Mouse (Mus musculus): ENCODE measurements around the gene Aldh1a3. TPM values are rescaled to one million over a fixed set of nuclear protein-coding genes. Genes with fewer than 3 reads are reported as not detected.

The Aldh1a3 gene
- 1.0 and 2.4 TPM in 2 replicates for polyA plus RNA-seq (2015; fragmentation: Nextera tagmentation; extraction: Ambion mirVana)

DNA sequence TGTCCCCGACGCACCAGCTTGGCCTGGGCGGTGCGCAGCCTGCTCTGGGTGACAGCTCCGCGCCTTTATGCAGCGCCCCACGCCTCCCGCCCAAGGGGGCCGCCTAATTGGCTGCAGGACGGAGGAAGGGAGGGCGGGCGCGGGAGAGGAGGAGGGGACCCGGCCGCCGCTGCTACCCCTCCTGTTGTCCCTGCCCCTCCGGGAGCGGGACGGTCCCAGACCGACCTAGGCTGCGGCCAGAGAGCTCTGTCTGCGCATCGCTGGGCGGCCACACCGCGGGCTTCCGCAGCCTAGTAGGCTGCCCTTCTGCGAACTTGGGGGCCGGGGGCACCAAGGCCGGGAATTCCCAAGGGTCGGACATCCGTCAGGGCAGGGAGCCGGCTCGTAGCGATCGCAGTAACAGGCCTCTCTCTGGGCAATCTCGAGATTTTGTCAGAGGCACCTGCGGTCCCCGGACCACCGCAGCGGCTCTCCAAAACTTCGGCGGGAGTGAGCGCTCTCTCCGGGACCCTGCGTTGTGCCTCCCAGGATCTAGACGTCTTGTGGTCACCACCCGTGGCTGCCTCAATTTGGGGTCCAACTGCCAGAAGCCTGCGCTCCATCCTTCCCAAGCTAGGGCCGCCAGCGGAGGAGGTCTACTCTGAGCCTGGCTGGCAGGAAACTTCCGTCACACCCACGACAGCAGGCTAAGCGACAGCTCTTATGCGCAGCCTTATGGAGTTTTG is at the start of gene Aldh1a3:
Aldh1a3 (minus strand) TSS at position 81 of the 725 bp plus-strand sequence.
- Histone ChIP-seq H3K9me3 (replicated peaks) (no peaks in the 10 kb centered on the region), H3K4me2 (peak within 1 kb of the TSS; percentile 93), H3K27me3 (peaks cover 53% of the 10 kb centered on the region), H3K27ac (no peak within 1 kb of the TSS), H3K36me3 (no peaks in the 10 kb centered on the region), H3K4me1 (replicated peaks) (peaks cover 14% of the 10 kb centered on the region), H3K4me3 (peak within 1 kb of the TSS; percentile 57), H3K9ac (peak within 1 kb of the TSS; percentile 47)
- WGBS = under 1% methylated on average over 55 of the region's 56 CpGs
- ATAC-seq (replicated peaks; ENCODE audit: insufficient number of reproducible peaks, insufficient read depth, low FRiP score, low read depth) = peak; percentile 78

DNA sequence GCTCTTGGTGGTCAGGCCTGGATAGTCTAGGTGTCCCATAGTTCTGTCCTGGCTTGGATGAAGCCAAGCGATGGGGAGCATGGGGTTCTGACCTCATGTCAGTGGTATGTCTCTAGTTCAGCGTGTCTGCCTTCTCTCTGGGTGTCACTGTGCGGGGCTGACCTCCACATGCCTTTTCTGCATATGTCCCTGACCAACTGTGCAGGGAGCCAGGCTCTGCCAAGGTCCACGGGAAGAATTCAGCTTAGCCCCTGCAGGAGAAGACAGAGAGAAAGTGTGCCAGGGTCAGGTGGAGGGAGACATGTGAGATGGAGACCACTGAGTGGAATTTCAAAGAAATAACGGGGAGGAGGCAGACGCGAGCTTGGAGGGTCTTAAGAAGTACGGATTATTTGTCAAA is 49.0 kb upstream of the Aldh1a3 start:
- Histone ChIP-seq H3K27ac (no peak overlapping the region), H3K4me2 (no peak overlapping the region), H3K36me3 (no peaks in the 10 kb centered on the region), H3K27me3 (no peaks in the 10 kb centered on the region), H3K4me1 (replicated peaks) (no peaks in the 10 kb centered on the region), H3K9ac (no peak overlapping the region), H3K4me3 (no peak overlapping the region), H3K9me3 (replicated peaks) (no peaks in the 10 kb centered on the region)
- WGBS = 63% methylated on average over 8 of the region's 8 CpGs
- ATAC-seq (replicated peaks; ENCODE audit: insufficient number of reproducible peaks, insufficient read depth, low FRiP score, low read depth) = no peak

DNA sequence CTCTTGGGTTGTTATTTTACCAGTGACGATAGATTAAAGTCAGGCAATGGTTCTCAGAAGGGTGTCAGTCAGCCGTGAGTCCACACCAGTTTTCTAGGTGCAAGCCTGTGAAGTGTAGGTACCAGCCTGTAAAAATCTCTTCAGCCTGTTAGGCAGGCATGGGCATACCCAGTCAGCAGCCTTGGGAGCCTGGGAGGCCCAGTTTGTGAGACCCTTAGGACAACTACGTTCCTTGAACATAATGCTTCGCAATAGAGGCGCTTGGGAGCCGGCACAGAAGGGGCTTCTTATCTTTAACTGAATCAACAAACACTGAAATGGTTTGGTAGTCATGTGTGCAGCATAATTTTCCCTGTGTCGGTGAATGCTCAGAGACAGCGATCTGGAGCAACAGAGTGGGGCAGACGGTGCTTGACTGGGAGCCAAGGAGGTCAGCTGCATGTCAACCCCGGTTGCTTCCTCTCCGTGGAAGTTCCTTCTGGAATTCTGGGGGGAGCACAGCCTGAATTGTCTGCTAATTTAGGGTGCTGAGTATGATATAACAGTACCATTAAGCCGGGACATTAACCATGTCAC is 44.4 kb upstream of the Aldh1a3 start:
- H3K4me3 ChIP-seq = no peak overlapping the region
- H3K36me3 ChIP-seq = no peaks in the 10 kb centered on the region
- H3K27ac ChIP-seq = no peak overlapping the region
- ATAC-seq (replicated peaks; ENCODE audit: insufficient number of reproducible peaks, insufficient read depth, low FRiP score, low read depth) = no peak
- H3K9ac ChIP-seq = no peak overlapping the region
- H3K9me3 ChIP-seq (replicated peaks) = no peaks in the 10 kb centered on the region
- H3K4me1 ChIP-seq (replicated peaks) = no peaks in the 10 kb centered on the region
- no peaks in the 10 kb centered on the region for H3K27me3 ChIP-seq
- no peak overlapping the region for H3K4me2 ChIP-seq
- 56% methylated on average over 12 of the region's 12 CpGs for WGBS

DNA sequence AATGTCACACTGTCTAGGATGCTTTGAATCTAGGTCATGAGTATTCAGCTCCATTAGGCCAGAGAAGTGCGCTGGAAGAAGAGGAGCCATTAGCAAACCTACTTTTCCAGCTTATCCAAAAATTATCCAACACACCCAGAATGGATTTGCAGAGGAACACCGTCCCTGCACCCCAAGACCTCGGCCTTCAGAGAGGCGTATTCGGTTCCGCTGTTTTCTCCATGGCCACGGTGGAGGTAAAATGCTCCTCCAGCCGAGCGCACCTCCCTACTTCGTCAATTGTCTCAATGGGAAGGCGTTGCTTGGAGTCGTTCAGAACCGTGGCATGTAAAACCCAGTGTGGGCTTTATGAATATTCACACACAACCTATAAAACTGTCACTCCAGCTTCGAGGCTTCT is 39.3 kb upstream of the Aldh1a3 start:
- no peak overlapping the region for H3K4me2 ChIP-seq
- H3K27ac ChIP-seq = no peak overlapping the region
- no peaks in the 10 kb centered on the region for H3K9me3 ChIP-seq (replicated peaks)
- H3K27me3 ChIP-seq = no peaks in the 10 kb centered on the region
- WGBS = 89% methylated on average over 14 of the region's 14 CpGs
- no peak for ATAC-seq (replicated peaks; ENCODE audit: insufficient number of reproducible peaks, insufficient read depth, low FRiP score, low read depth)
- no peaks in the 10 kb centered on the region for H3K36me3 ChIP-seq
- H3K4me1 ChIP-seq (replicated peaks) = no peaks in the 10 kb centered on the region
- no peak overlapping the region for H3K4me3 ChIP-seq
- H3K9ac ChIP-seq = no peak overlapping the region

DNA sequence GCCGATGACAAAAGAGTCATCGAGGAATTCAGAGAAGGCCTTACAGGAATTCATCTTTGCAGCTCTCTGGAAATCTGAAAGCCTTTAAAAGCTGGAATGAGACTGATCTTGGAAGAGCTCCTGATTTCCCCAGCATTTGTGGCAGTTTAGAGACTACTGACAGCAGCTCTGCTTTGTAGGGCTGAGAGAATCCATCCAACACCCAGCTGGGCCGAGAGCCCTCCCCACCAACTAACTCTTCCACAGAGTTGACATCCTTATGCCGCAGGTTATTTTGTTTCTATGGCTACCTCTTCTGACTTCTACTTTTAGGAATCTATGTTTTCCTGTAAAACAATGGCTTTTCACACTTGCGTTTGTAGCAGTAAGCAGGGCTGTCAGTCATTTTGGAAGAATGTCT is 37.9 kb upstream of the Aldh1a3 start:
- WGBS = 77% methylated on average over 5 of the region's 5 CpGs
- Histone ChIP-seq H3K4me1 (replicated peaks) (no peaks in the 10 kb centered on the region), H3K4me3 (no peak overlapping the region), H3K36me3 (no peaks in the 10 kb centered on the region), H3K4me2 (no peak overlapping the region), H3K27ac (no peak overlapping the region), H3K9ac (no peak overlapping the region), H3K27me3 (no peaks in the 10 kb centered on the region), H3K9me3 (replicated peaks) (no peaks in the 10 kb centered on the region)
- no peak for ATAC-seq (replicated peaks; ENCODE audit: insufficient number of reproducible peaks, insufficient read depth, low FRiP score, low read depth)

DNA sequence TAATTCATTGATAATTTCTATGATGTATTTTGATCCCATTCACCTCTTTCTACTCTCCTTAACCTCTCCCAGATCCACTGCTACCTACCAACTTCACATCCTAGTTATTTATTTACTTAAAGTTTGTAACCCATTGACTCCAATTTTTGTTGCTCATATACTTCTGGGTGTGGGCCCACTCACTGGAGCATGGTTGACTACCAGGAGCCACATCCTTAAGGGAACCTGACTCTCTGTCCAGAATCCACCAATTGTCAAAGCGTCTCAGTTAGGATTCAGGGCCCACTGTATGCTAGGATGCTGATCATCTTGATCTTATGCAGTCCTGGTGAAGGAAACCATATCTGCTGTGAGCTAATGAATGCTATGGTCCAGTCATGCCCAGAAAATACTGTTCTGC is 35.8 kb upstream of the Aldh1a3 start:
- no peak for ATAC-seq (replicated peaks; ENCODE audit: insufficient number of reproducible peaks, insufficient read depth, low FRiP score, low read depth)
- no peaks in the 10 kb centered on the region for H3K36me3 ChIP-seq
- no peaks in the 10 kb centered on the region for H3K4me1 ChIP-seq (replicated peaks)
- H3K27me3 ChIP-seq = no peaks in the 10 kb centered on the region
- no peaks in the 10 kb centered on the region for H3K9me3 ChIP-seq (replicated peaks)
- H3K27ac ChIP-seq = no peak overlapping the region
- no peak overlapping the region for H3K4me2 ChIP-seq
- H3K4me3 ChIP-seq = no peak overlapping the region
- WGBS = 88% methylated on average over 1 of the region's 1 CpGs
- H3K9ac ChIP-seq = no peak overlapping the region

DNA sequence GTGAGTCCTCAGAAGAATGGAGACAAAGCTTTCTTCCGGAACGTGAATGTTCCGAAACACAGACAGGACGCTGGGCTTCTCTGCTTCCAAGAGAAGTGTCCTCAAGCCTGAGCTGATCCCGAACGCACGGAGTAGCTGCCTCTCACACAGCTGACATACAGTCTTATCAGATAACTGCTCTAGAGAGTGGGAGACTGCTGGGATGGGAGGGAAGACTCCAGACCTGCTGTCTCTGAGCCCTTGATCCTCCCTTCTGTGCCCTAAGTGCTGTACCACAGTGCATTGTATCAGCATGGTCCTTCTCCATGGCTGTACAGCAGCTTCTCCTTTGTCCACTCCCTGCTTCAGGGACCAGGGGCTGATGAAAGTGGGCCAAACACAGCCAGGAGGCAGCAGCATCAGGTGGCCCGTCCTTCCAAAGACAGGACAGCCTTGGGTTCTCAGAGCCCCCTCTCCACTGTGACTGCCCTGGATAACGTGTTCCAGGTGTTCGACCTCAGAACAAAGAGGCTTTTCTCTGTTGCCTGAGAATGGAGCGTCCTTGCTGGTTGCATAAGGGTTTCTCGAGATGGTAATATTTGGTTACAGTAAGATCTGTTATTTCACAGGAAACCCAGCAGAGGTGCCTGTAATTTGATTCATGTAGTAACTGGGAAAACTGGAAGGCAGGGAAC is 24.4 kb upstream of the Aldh1a3 start:
- Histone ChIP-seq H3K27me3 (no peaks in the 10 kb centered on the region), H3K27ac (no peak overlapping the region), H3K9me3 (replicated peaks) (no peaks in the 10 kb centered on the region), H3K4me1 (replicated peaks) (peaks cover 10% of the 10 kb centered on the region), H3K9ac (no peak overlapping the region), H3K36me3 (no peaks in the 10 kb centered on the region), H3K4me3 (no peak overlapping the region), H3K4me2 (no peak overlapping the region)
- 47% methylated on average over 12 of the region's 12 CpGs for WGBS
- no peak for ATAC-seq (replicated peaks; ENCODE audit: insufficient number of reproducible peaks, insufficient read depth, low FRiP score, low read depth)

DNA sequence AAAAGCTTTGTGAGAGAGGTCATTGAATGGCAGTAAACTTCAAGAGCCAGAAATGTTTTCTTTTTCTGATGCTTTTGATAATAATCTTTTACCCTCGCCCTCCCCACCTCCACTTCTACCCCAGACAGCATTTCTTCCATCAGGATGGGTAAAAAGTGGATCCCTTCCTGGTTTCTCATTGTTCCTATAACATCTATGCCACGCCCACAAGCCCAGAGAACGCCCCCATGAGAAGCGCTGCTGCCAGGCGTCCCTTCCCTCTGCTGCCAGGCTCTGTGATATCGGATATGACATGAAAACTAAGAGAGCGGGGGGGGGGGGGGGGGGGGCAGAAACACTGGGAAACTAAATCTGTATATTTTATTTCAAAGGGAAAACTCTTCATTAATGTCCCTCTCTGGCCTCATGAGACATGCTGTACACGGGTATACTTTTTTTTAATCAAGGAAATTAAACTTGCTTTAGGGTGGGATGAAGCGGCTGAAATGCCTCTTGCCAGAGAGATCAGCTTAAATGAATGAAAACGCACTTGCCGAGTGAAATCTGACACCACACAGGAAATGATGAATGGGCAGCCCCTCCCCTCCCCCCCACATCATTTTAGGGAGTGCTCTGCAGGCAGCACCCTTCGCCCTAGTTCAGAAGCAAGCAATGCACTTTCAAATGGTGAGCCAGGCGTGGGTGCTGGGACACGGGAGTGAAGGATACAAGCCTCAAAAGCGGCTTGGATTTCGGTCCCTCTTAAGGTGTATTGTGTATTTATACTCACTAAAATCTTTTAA is 22.8 kb upstream of the Aldh1a3 start:
- ATAC-seq (replicated peaks; ENCODE audit: insufficient number of reproducible peaks, insufficient read depth, low FRiP score, low read depth) = 0 out of 2 replicates have a peak, but pooled peaks have one; percentile 47
- H3K4me3 ChIP-seq = peak overlapping the region; percentile 38
- peaks cover 10% of the 10 kb centered on the region for H3K4me1 ChIP-seq (replicated peaks)
- H3K36me3 ChIP-seq = no peaks in the 10 kb centered on the region
- no peaks in the 10 kb centered on the region for H3K9me3 ChIP-seq (replicated peaks)
- H3K9ac ChIP-seq = no peak overlapping the region
- H3K27me3 ChIP-seq = no peaks in the 10 kb centered on the region
- H3K27ac ChIP-seq = no peak overlapping the region
- 9% methylated on average over 16 of the region's 16 CpGs for WGBS
- peak overlapping the region; percentile 61 for H3K4me2 ChIP-seq

DNA sequence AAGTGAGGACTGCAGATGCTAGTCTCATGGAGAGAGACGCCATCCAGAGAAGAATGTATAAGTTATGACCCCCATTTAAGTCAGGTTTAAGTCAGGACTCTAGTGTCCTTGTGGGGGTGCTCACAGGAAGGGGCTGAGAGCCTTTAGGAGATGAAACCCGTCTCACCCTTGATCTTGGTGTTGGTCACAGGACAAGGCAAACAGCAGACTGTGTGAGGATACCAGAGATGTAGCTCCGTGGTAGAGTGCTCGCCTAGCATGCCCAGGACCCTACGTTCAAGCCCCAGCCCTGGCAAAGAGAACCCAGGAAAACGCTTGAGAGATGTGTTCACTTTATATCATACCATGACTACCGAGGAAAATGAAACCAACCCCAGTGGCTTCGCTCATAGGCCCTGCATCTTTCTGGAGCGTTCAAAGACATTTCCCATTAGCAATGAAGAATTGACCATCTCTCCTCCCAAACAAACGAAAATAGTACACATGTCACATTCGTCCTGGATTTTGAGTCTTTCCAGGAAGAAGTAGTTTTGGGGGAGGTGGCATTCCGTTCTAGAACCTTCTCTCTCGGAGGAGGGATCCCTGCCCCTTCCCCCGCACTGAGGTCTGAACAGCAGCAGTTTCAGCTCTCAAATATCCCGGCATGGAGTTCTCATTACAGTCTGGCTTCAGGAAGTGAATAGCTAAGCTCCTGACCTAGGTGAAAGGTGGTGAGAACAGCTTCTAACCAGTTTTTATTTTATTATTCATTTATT is 21.6 kb upstream of the Aldh1a3 start:
- no peaks in the 10 kb centered on the region for H3K36me3 ChIP-seq
- no peak overlapping the region for H3K9ac ChIP-seq
- no peaks in the 10 kb centered on the region for H3K9me3 ChIP-seq (replicated peaks)
- no peak for ATAC-seq (replicated peaks; ENCODE audit: insufficient number of reproducible peaks, insufficient read depth, low FRiP score, low read depth)
- 72% methylated on average over 15 of the region's 15 CpGs for WGBS
- H3K4me3 ChIP-seq = no peak overlapping the region
- no peak overlapping the region for H3K27ac ChIP-seq
- H3K4me1 ChIP-seq (replicated peaks) = peaks cover 10% of the 10 kb centered on the region
- H3K4me2 ChIP-seq = no peak overlapping the region
- H3K27me3 ChIP-seq = no peaks in the 10 kb centered on the region

DNA sequence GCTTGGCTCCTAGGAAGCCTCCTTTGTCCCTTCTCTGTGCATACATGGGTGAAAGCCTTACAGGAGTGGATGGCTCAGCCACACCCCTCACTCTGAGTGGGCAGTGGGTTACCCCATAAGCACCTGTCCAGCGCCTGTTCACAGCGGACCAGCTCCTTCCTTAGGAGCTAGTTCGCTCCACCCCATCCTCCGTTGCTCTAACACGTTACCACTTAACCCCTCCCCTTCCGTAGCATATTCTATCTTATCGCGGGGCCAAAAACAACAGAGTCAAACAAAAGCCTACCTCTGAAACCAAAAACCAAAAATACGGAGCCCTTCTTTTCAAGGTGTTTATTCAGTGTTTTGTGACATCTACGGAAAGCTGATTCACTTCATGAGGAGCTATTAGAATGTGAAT is 21.0 kb upstream of the Aldh1a3 start:
- WGBS = 44% methylated on average over 10 of the region's 10 CpGs
- no peak overlapping the region for H3K4me2 ChIP-seq

DNA sequence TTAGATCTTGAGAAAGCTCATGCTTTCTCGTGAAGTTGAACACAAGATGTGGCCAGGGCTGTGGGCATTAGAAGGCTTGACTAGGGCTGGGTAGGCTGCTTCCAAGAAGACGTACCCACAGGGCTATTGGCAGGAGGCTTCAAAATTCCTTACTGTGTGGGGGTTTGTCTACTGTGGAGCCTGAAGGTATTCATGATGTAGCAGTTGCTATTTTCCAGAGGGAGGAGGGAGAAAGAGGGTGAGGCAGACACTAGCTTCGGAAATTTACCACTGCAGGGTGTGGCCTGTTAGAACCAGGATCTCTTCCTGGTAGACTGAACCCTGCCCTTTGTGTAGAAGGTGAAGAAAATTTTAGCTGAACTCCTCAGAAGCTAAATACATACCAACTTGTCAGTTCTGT is 19.5 kb upstream of the Aldh1a3 start:
- Histone ChIP-seq H3K4me1 (replicated peaks) (peaks cover 10% of the 10 kb centered on the region), H3K9ac (no peak overlapping the region), H3K4me3 (no peak overlapping the region), H3K4me2 (no peak overlapping the region), H3K9me3 (replicated peaks) (no peaks in the 10 kb centered on the region), H3K27me3 (no peaks in the 10 kb centered on the region), H3K36me3 (no peaks in the 10 kb centered on the region), H3K27ac (no peak overlapping the region)
- no peak for ATAC-seq (replicated peaks; ENCODE audit: insufficient number of reproducible peaks, insufficient read depth, low FRiP score, low read depth)
- 68% methylated on average over 3 of the region's 3 CpGs for WGBS

More for the DNA sequence above, 21.0 kb upstream of the Aldh1a3 start:
- no peaks in the 10 kb centered on the region for H3K36me3 ChIP-seq
- ATAC-seq (replicated peaks; ENCODE audit: insufficient number of reproducible peaks, insufficient read depth, low FRiP score, low read depth) = no peak
- peaks cover 10% of the 10 kb centered on the region for H3K4me1 ChIP-seq (replicated peaks)
- H3K9me3 ChIP-seq (replicated peaks) = no peaks in the 10 kb centered on the region
- no peaks in the 10 kb centered on the region for H3K27me3 ChIP-seq
- no peak overlapping the region for H3K27ac ChIP-seq
- no peak overlapping the region for H3K9ac ChIP-seq
- H3K4me3 ChIP-seq = no peak overlapping the region

Measured in heart, embryonic 15.5 days (tissue).